Mouse (Mus musculus) lung, adult 2 months (tissue): ENCODE data around the gene Pmf1.

Source experiments
- CTCF ChIP-seq: fragments of 200-500 bp; IDR thresholded peaks from 2 replicates; pipeline ENCODE4 v1.5.1; 2011; ENCODE audit warnings: mild to moderate bottlenecking, low read length, control low read depth; ENCODE audit not compliant: insufficient read depth
- POLR2A ChIP-seq: fragments of 200-500 bp; IDR thresholded peaks from 2 replicates; pipeline ENCODE4 v1.6.1; 2011; ENCODE audit warnings: low read depth, mild to moderate bottlenecking, control low read depth, low read length, borderline replicate concordance; ENCODE audit errors: extremely low read depth

DNA sequence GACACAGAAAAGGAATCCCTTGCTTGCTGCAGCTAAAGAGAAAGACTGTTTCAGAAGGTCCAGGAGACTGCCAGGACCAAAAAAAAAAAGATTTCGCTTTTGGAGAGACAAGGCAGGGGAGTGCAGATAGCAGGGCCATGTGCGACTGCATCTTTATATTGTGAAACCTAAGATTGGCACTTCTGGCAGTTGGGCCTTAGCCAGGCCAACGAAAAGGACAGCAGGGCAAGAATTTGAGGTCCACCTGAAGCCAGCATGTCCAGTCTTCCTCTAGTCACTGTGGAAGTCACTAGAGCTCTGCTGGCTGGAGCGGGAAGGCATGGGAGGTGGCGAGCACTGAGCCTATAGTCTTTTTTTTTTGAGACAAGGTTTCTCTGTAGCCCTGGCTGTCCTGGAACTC, 1.2 kb downstream of the Pmf1 start:
- TF ChIP-seq POLR2A (no peak), CTCF (no peak)
